Mouse (Mus musculus): ENCODE results near the gene Csnk1g1. TPM values are rescaled to one million over a fixed set of nuclear protein-coding genes. Genes with fewer than 3 reads are reported as not detected.

Csnk1g1 gene
- total RNA-seq, 2 experiments from 2014 or later = 12.4 to 13.7 TPM

Other genes starting within 250 kb of the Csnk1g1 start
- 100 to 1,000 TPM; 265 to 267 TPM for gene Oaz2, start 240.9 kb upstream of the Csnk1g1 start, total RNA-seq (2021)
- 10 to 100 TPM; 27.5 to 28.3 TPM for gene Zfp609, start 81.4 kb upstream of the Csnk1g1 start, total RNA-seq (2021)
- gene Pclaf, start 18.7 kb upstream of the Csnk1g1 start, total RNA-seq (2021) = 1 to 10 TPM; 3.8 to 8.1 TPM
- gene Trip4, start 130 bp upstream of the Csnk1g1 start, total RNA-seq (2021) = 10 to 100 TPM; 18.9 to 19.0 TPM
- 100 to 1,000 TPM; 184 to 201 TPM for gene Ppib, start 151.3 kb downstream of the Csnk1g1 start, total RNA-seq (2021)
- 1 to 10 TPM in 1 of 2 experiments, under 1 TPM in 1; 0.90 to 1.0 TPM for gene Snx22, start 160.8 kb downstream of the Csnk1g1 start, total RNA-seq (2021)
- 10 to 100 TPM; 34.1 to 34.4 TPM for gene Snx1, start 217.7 kb downstream of the Csnk1g1 start, total RNA-seq (2021)
- 10 to 100 TPM; 59.4 to 69.3 TPM for gene Ciao2a, start 217.7 kb downstream of the Csnk1g1 start, total RNA-seq (2021)
- gene Dapk2, start 249.3 kb downstream of the Csnk1g1 start, total RNA-seq (2021) = 1 to 10 TPM; 6.0 to 6.5 TPM

Measured in heart, postnatal 14 days (tissue).